ENCODE assay signal across 8 mouse cellular contexts in the genomic region with DNA sequence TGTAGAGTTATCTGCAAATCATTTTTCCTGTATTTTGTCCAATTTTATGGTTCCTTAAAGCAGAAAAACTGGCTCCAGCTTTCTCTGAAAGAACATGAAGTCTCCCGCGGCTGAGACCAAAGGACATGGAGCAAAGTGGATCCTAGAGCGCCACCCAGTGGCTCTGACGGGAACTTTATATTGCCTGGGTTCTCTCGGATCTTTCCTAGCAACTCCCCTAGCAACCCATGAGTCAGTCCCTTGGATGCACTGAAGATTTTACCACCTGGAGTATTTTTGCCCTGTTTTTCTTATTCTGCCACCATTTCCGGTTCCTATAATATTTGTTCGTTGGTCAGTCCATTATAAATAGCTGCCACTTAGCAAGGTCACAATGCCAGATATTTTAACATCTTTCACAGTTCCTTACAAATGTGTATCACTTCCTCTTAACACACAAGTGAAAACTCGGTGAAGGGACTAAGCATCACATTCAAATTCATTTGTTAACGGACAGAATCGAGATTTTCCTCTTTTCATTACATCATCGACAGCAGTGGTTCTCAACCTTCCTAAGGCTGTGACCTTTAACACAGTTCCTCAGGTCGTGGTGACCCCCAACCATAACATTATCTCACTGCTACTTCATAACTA. TPM values are rescaled to one million over a fixed set of nuclear protein-coding genes. Genes with fewer than 3 reads are reported as not detected.
DNase-seq lines count a peak whose midpoint lies in the region; ATAC-seq and TF ChIP-seq lines count a peak whose summit lies in the region.

No protein-coding gene starts in this region.

- peak; percentile 94 for DNase-seq in hindbrain, embryonic 11.5 days (ENCODE audit: low spot score)
- peak; percentile 90 to 93 for DNase-seq in cerebellum, postnatal 10 days
- peak; percentile 81 for DNase-seq in gastrocnemius, adult 2 months
- peak; percentile 68 to 89 for DNase-seq in kidney, adult 8-10 months
- DNase-seq in limb, embryonic 14.5 days (ENCODE audit: low spot score): peak; percentile 90
- peak; percentile 90 for DNase-seq in neural tube, embryonic 11.5 days (ENCODE audit: low spot score)

- H3K4me2 ChIP-seq in hindbrain, embryonic 11.5 days (replicated peaks; ENCODE audit: low read depth, low read length): no peak overlapping the region
- H3K4me2 ChIP-seq in hindbrain, embryonic 12.5 days (replicated peaks): no peak overlapping the region
- no peak overlapping the region for H3K4me2 ChIP-seq in limb, embryonic 14.5 days (replicated peaks; ENCODE audit: low read depth, low read length, severe bottlenecking)
- no peak overlapping the region for H3K4me2 ChIP-seq in neural tube, embryonic 11.5 days (ENCODE audit: low read depth)
- no peak overlapping the region for H3K4me2 ChIP-seq in stomach, embryonic 16.5 days (ENCODE audit: low read depth, low read length)

- no peaks in the 10 kb centered on the region for H3K4me1 ChIP-seq in hindbrain, embryonic 11.5 days (replicated peaks; ENCODE audit: control insufficient read depth, insufficient read depth, low read length)
- H3K4me1 ChIP-seq in hindbrain, embryonic 12.5 days: 0 out of 2 replicates have a peak, but pooled peaks cover 6% of the 10 kb centered on the region
- H3K4me1 ChIP-seq in limb, embryonic 14.5 days (ENCODE audit: control insufficient read depth, insufficient read depth, low read length): no peaks in the 10 kb centered on the region
- H3K4me1 ChIP-seq in neural tube, embryonic 11.5 days (ENCODE audit: control insufficient read depth, insufficient read depth, low read length): no peaks in the 10 kb centered on the region
- H3K4me1 ChIP-seq in stomach, embryonic 16.5 days (ENCODE audit: control insufficient read depth, insufficient read depth, low read length): no peaks in the 10 kb centered on the region

- H3K27ac ChIP-seq in hindbrain, embryonic 11.5 days (ENCODE audit: low read depth, low read length): no peak overlapping the region
- no peak overlapping the region for H3K27ac ChIP-seq in hindbrain, embryonic 12.5 days
- no peak overlapping the region for H3K27ac ChIP-seq in gastrocnemius, adult 2 months
- no peak overlapping the region for H3K27ac ChIP-seq in limb, embryonic 14.5 days (replicated peaks; ENCODE audit: low read depth, low read length)
- H3K27ac ChIP-seq in neural tube, embryonic 11.5 days (ENCODE audit: low read depth, low read length): no peak overlapping the region
- H3K27ac ChIP-seq in stomach, embryonic 16.5 days (ENCODE audit: low read length): no peak overlapping the region

- 21% methylated on average over 12 of the region's 12 CpGs for WGBS in hindbrain, embryonic 11.5 days
- 17% methylated on average over 12 of the region's 12 CpGs for WGBS in hindbrain, embryonic 12.5 days
- WGBS in limb, embryonic 14.5 days: 21% methylated on average over 12 of the region's 12 CpGs
- WGBS in neural tube, embryonic 11.5 days: 21% methylated on average over 12 of the region's 12 CpGs
- WGBS in stomach, embryonic 16.5 days: 17% methylated on average over 12 of the region's 12 CpGs

- peak; percentile 60 for ATAC-seq in hindbrain, embryonic 11.5 days (ENCODE audit: low FRiP score)
- ATAC-seq in hindbrain, embryonic 12.5 days (ENCODE audit: low FRiP score): no peak
- peak; percentile 67; the same call in 1 of the 2 replicates for ATAC-seq in limb, embryonic 14.5 days (ENCODE audit: low FRiP score, low read depth)
- ATAC-seq in neural tube, embryonic 11.5 days (ENCODE audit: insufficient read depth, low FRiP score, low TSS enrichment): peak; percentile 56; the same call in 1 of the 2 replicates
- peak; percentile 38; the same call in 1 of the 2 replicates for ATAC-seq in stomach, embryonic 16.5 days (ENCODE audit: insufficient read depth, low FRiP score)

- H3K9me3 ChIP-seq in hindbrain, embryonic 11.5 days (ENCODE audit: control insufficient read depth, low read length): no peaks in the 10 kb centered on the region
- no peaks in the 10 kb centered on the region for H3K9me3 ChIP-seq in hindbrain, embryonic 12.5 days (replicated peaks)
- H3K9me3 ChIP-seq in limb, embryonic 14.5 days (ENCODE audit: control insufficient read depth, low read length): no peaks in the 10 kb centered on the region
- no peaks in the 10 kb centered on the region for H3K9me3 ChIP-seq in neural tube, embryonic 11.5 days (ENCODE audit: control insufficient read depth, low read length)
- no peaks in the 10 kb centered on the region for H3K9me3 ChIP-seq in stomach, embryonic 16.5 days (replicated peaks; ENCODE audit: control insufficient read depth, low read length)

- H3K36me3 ChIP-seq in hindbrain, embryonic 11.5 days (ENCODE audit: control insufficient read depth, insufficient read depth, low read length): no peaks in the 10 kb centered on the region
- H3K36me3 ChIP-seq in hindbrain, embryonic 12.5 days: peaks cover 3% of the 10 kb centered on the region
- peaks cover 10% of the 10 kb centered on the region; the same call in 1 of the 2 replicates for H3K36me3 ChIP-seq in limb, embryonic 14.5 days (ENCODE audit: control insufficient read depth, insufficient read depth, low read length)
- H3K36me3 ChIP-seq in neural tube, embryonic 11.5 days (ENCODE audit: control insufficient read depth, insufficient read depth, low read length): no peaks in the 10 kb centered on the region
- peaks cover 3% of the 10 kb centered on the region; the same call in 1 of the 2 replicates for H3K36me3 ChIP-seq in stomach, embryonic 16.5 days (ENCODE audit: control insufficient read depth, insufficient read depth, low read length)

- TF ChIP-seq POLR2A in limb, embryonic 14.5 days (IDR thresholded peaks at IDR 0.05; ENCODE audit: borderline replicate concordance, extremely low read depth, insufficient read depth, insufficient read length): no peak

- no peak overlapping the region for H3K9ac ChIP-seq in hindbrain, embryonic 11.5 days (ENCODE audit: low read depth, low read length)
- no peak overlapping the region for H3K9ac ChIP-seq in hindbrain, embryonic 12.5 days
- H3K9ac ChIP-seq in limb, embryonic 14.5 days (ENCODE audit: low read depth, low read length, severe bottlenecking): no peak overlapping the region
- H3K9ac ChIP-seq in neural tube, embryonic 11.5 days (ENCODE audit: low read length): no peak overlapping the region
- H3K9ac ChIP-seq in stomach, embryonic 16.5 days (ENCODE audit: low read length): no peak overlapping the region

- H3K4me3 ChIP-seq in hindbrain, embryonic 11.5 days (ENCODE audit: low read depth, low read length): no peak overlapping the region
- H3K4me3 ChIP-seq in hindbrain, embryonic 12.5 days: no peak overlapping the region
- no peak overlapping the region for H3K4me3 ChIP-seq in gastrocnemius, adult 2 months
- no peak overlapping the region for H3K4me3 ChIP-seq in limb, embryonic 14.5 days (replicated peaks; ENCODE audit: low read length)
- no peak overlapping the region for H3K4me3 ChIP-seq in neural tube, embryonic 11.5 days (ENCODE audit: low read depth, low read length)
- no peak overlapping the region for H3K4me3 ChIP-seq in stomach, embryonic 16.5 days (replicated peaks; ENCODE audit: low read length)

- intact Hi-C loops in gastrocnemius, adult 2 months (cut with DNase I): loop anchor here (1.0 kb wide), 1 partner anchor 117 kb away; no protein-coding TSS in a partner anchor

- TF ChIP-seq CTCF in gastrocnemius, adult 2 months (IDR thresholded peaks at IDR 0.05): peak; percentile 94

- H3K27me3 ChIP-seq in hindbrain, embryonic 11.5 days (ENCODE audit: control insufficient read depth, insufficient read depth, low read length): no peaks in the 10 kb centered on the region
- peaks cover 9% of the 10 kb centered on the region for H3K27me3 ChIP-seq in hindbrain, embryonic 12.5 days
- no peaks in the 10 kb centered on the region for H3K27me3 ChIP-seq in limb, embryonic 14.5 days (ENCODE audit: control insufficient read depth, insufficient read depth, low read length)
- H3K27me3 ChIP-seq in neural tube, embryonic 11.5 days (ENCODE audit: control insufficient read depth, insufficient read depth, low read length): 0 out of 2 replicates have a peak, but pooled peaks cover 4% of the 10 kb centered on the region
- peaks cover 3% of the 10 kb centered on the region; the same call in 1 of the 2 replicates for H3K27me3 ChIP-seq in stomach, embryonic 16.5 days (ENCODE audit: control insufficient read depth, insufficient read depth, low read length)

RNA-seq across cellular contexts. Expression of gene Aldh9a1, which starts 12.2 kb away (rescaled TPM):
- 35.6 and 36.2 TPM in 2 replicates for polyA plus RNA-seq in hindbrain, embryonic 11.5 days (2014; fragmentation: Nextera tagmentation; extraction: Ambion mirVana)
- 37.2 and 39.3 TPM in 2 replicates for polyA plus RNA-seq in hindbrain, embryonic 12.5 days (2016; fragmentation: Nextera tagmentation; extraction: Ambion mirVana)
- 1 to 10 TPM; 4.1 to 5.8 TPM for total RNA-seq in gastrocnemius, adult 2 months (2021)
- polyA plus RNA-seq in limb, embryonic 14.5 days (2012; rRNA removed): 28.3 and 32.7 TPM in 2 replicates
- polyA plus RNA-seq in limb, embryonic 14.5 days (2014; fragmentation: Nextera tagmentation; extraction: Ambion mirVana): 46.7 and 57.4 TPM in 2 replicates
- 36.0 and 36.4 TPM in 2 replicates for polyA plus RNA-seq in neural tube, embryonic 11.5 days (2014; fragmentation: Nextera tagmentation; extraction: Ambion mirVana)
- 84.8 and 85.6 TPM in 2 replicates for polyA plus RNA-seq in stomach, embryonic 16.5 days (2015; fragmentation: Nextera tagmentation; extraction: Ambion mirVana)

RNA-seq across cellular contexts. Expression of gene Tmco1, which starts 29.4 kb away (rescaled TPM):
- polyA plus RNA-seq in hindbrain, embryonic 11.5 days (2014; fragmentation: Nextera tagmentation; extraction: Ambion mirVana): 93.3 and 95.7 TPM in 2 replicates
- polyA plus RNA-seq in hindbrain, embryonic 12.5 days (2016; fragmentation: Nextera tagmentation; extraction: Ambion mirVana): 75.1 and 76.4 TPM in 2 replicates
- 10 to 100 TPM; 33.2 to 40.4 TPM for total RNA-seq in gastrocnemius, adult 2 months (2021)
- polyA plus RNA-seq in limb, embryonic 14.5 days (2012; rRNA removed): 73.4 and 86.4 TPM in 2 replicates
- 84.6 and 86.5 TPM in 2 replicates for polyA plus RNA-seq in limb, embryonic 14.5 days (2014; fragmentation: Nextera tagmentation; extraction: Ambion mirVana)
- polyA plus RNA-seq in neural tube, embryonic 11.5 days (2014; fragmentation: Nextera tagmentation; extraction: Ambion mirVana): 81.9 and 93.0 TPM in 2 replicates
- 112 TPM in 2 replicates for polyA plus RNA-seq in stomach, embryonic 16.5 days (2015; fragmentation: Nextera tagmentation; extraction: Ambion mirVana)

RNA-seq across cellular contexts. Expression of gene Uck2, which starts 52.5 kb away (rescaled TPM):
- polyA plus RNA-seq in hindbrain, embryonic 11.5 days (2014; fragmentation: Nextera tagmentation; extraction: Ambion mirVana): 106 and 116 TPM in 2 replicates
- 98.6 and 112 TPM in 2 replicates for polyA plus RNA-seq in hindbrain, embryonic 12.5 days (2016; fragmentation: Nextera tagmentation; extraction: Ambion mirVana)
- total RNA-seq in gastrocnemius, adult 2 months (2021): 10 to 100 TPM; 14.1 to 22.4 TPM
- polyA plus RNA-seq in limb, embryonic 14.5 days (2012; rRNA removed): 42.5 and 45.7 TPM in 2 replicates
- polyA plus RNA-seq in limb, embryonic 14.5 days (2014; fragmentation: Nextera tagmentation; extraction: Ambion mirVana): 69.3 and 78.2 TPM in 2 replicates
- 116 and 119 TPM in 2 replicates for polyA plus RNA-seq in neural tube, embryonic 11.5 days (2014; fragmentation: Nextera tagmentation; extraction: Ambion mirVana)
- polyA plus RNA-seq in stomach, embryonic 16.5 days (2015; fragmentation: Nextera tagmentation; extraction: Ambion mirVana): 65.4 and 70.9 TPM in 2 replicates

RNA-seq across cellular contexts. Expression of gene Mgst3, which starts 56.1 kb away (rescaled TPM):
- polyA plus RNA-seq in hindbrain, embryonic 11.5 days (2014; fragmentation: Nextera tagmentation; extraction: Ambion mirVana): 69.6 and 71.8 TPM in 2 replicates
- polyA plus RNA-seq in hindbrain, embryonic 12.5 days (2016; fragmentation: Nextera tagmentation; extraction: Ambion mirVana): 52.0 and 59.7 TPM in 2 replicates
- 100 to 1,000 TPM; 147 to 151 TPM for total RNA-seq in gastrocnemius, adult 2 months (2021)
- polyA plus RNA-seq in limb, embryonic 14.5 days (2012; rRNA removed): 45.7 and 52.0 TPM in 2 replicates
- 58.3 and 59.6 TPM in 2 replicates for polyA plus RNA-seq in limb, embryonic 14.5 days (2014; fragmentation: Nextera tagmentation; extraction: Ambion mirVana)
- polyA plus RNA-seq in neural tube, embryonic 11.5 days (2014; fragmentation: Nextera tagmentation; extraction: Ambion mirVana): 71.1 and 78.0 TPM in 2 replicates
- 212 and 275 TPM in 2 replicates for polyA plus RNA-seq in stomach, embryonic 16.5 days (2015; fragmentation: Nextera tagmentation; extraction: Ambion mirVana)
